Mouse (Mus musculus) inflammation-experienced regulatory T-cells, adult 16 weeks (primary cell): ENCODE measurements around the gene Cyp19a1. TPM values are rescaled to one million over a fixed set of nuclear protein-coding genes. Genes with fewer than 3 reads are reported as not detected.

Source experiments
- polyA plus RNA-seq: library from polyadenylated mRNA; unstranded; fragments of 100-300 nt; shearing (Covaris generic); gene quantifications from one replicate; pipeline ENCODE4 v1.2.1, GENCODE M21; 2017

Cyp19a1 gene
- not detected for polyA plus RNA-seq

DNA sequence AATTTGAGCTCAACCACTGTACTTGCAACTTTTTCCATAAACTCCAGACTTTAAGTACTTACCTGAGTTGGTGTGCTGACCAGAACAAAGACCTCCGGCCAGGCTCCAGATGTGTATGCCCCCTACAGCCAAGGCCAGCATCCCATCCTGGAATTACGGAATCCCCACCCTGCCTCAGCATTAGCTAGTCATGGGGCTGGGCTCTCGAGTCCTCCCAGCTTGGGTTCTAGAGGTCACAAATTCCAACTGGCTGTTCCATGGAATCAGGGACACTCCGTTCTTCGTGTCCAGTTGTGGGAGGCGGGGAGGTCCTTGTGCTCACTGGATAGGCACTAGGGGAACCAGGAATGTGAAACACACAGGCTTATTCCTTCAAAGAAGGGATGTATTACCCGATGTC is at the start of gene Cyp19a1:
TSS of gene Cyp19a1 (minus strand) at position 101 of the 400 bp plus-strand sequence.

DNA sequence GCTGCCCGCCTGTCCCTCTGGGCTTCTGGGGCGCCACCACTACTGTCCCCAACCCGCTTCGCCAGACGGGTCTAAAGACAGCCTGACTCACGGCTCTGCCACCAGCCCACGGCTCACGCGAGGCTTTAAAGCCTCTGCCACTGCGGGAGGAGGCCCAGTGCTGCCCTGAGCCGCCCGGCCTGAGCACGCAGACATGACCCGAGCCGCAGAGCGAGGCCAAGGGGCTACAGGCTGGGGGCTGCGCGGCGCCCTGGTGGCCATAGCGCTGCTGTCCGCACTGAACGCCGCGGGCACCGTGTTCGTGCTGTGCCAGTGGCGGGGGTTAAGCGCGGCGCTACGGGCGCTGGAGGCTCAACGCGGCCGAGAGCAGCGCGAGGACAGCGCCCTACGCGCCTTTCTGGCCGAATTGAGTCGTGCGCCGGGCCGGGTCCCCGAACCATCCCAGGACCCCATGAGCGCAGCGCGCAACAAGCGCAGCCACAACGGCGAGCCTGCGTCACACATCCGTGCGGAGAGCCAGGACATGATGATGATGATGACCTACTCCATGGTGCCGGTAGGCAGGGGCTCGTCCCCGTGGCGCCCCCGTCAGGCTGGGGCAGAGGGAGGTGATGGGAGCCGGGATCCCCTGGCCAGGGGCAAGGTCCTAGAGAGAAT is 18.5 kb upstream of the Cyp19a1 start, which contains the start of gene Gldn:
TSS of gene Gldn (plus strand) at position 156 of the 657 bp plus-strand sequence.

Other genes starting within 250 kb of the Cyp19a1 start
- gene Tnfaip8l3, start 199.7 kb downstream of the Cyp19a1 start, polyA plus RNA-seq: not detected
- not detected for gene Gldn, start 18.4 kb upstream of the Cyp19a1 start, polyA plus RNA-seq
- not detected for gene Dmxl2, start 233.5 kb upstream of the Cyp19a1 start, polyA plus RNA-seq